Mouse (Mus musculus) heart, postnatal 25 days (tissue): ENCODE measurements around the gene Kcnq1. TPM values are rescaled to one million over a fixed set of nuclear protein-coding genes. Genes with fewer than 3 reads are reported as not detected.

Experiments
- DNase-seq: peaks from one replicate; pipeline ENCODE4 v3.0.0; 2022; ENCODE audit warnings: low spot score
- intact Hi-C: fragments of 180-260 bp; cut with DNase I; formaldehyde crosslinking; loops from one replicate; pipeline ENCODE4 v1.15.1; 2025
- total RNA-seq, 2 experiments: library from RNA; stranded (reverse); gene quantifications; 2 replicates each; pipeline ENCODE4 v1.2.3; 2021

The Kcnq1 gene
- total RNA-seq, 2 experiments from 2014 or later: 37.4 to 37.7 TPM

- intact Hi-C loops: no loop called here
- no peak for DNase-seq
These were observed 322.8 kb downstream of the Kcnq1 start for GRCm38 (mm10) chr7:143428814-143429499.

- intact Hi-C loops: no loop called here
- no peak for DNase-seq
These were observed 326.5 kb downstream of the Kcnq1 start for GRCm38 (mm10) chr7:143432631-143433030.

- peak; percentile 41 for DNase-seq
- intact Hi-C loops: no loop called here
These were observed 327.2 kb downstream of the Kcnq1 start for GRCm38 (mm10) chr7:143433331-143433730.

DNA sequence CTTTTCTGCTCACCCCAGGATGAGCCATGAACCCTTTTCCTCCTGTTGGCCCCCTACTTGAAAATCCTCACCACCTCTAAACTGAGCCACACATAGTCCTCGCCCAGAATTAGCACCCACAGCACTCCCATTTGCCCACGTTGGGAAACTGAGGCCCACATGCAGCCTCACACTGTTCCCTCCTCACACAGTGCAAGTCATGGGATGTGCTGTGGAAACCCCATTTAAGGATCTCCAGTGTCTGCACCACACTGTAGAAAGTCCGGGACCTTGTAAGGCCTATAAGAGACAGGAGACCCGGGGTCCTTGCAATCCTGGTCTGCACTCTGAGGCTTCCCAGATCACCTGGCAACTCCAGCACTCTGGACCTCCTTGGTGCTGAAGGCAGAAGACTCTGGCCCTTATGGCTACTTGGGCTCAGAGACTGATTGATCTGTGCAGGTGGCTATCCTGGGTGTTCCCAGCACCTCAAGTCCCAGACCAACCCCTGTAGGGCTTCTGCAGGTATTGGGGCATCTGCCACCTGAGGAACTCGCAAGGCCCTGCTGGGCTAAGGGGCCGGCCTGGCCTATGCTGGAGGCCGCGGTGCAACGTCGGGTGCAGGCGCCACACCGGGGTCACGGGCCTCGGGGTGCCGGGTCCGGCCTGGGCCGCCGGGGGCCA, 331.2 kb downstream of the Kcnq1 start:
- DNase-seq: no peak
- intact Hi-C loops: no loop called here

DNA sequence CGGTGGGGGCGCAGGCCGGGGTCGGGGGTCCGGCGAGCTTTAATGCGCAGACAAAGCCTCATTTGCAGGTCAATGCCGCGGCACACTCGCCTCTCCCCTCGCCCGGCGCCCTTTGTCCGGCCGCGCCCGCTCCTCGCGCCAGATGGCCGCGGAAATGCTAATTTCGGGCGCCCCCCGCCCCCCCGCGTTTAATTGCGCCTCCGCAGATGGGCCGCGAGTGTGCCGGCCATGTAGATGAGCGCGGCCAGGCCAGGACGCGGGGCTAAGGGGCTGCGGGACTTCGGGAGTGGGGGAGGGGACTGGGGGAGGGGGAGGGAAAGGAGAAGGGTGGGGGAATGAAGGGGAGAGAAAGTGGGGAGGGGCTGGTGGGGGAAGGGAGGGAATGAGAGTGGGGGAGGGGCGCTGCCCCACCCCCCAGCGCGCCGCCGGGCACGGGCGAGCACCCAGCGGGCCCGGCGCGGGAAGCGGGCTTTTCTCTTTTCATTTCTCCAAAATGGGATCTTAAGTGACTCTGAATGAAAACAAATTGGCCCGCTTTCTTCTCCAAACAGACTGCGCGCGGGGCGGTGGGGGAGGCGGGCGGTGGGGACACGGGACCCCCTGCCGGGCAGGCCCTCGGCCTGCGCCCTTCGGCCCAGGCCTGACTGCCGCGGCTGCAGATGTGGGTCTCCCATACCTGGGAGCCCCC, 331.9 kb downstream of the Kcnq1 start:
- no peak for DNase-seq
- intact Hi-C loops: no loop called here

DNA sequence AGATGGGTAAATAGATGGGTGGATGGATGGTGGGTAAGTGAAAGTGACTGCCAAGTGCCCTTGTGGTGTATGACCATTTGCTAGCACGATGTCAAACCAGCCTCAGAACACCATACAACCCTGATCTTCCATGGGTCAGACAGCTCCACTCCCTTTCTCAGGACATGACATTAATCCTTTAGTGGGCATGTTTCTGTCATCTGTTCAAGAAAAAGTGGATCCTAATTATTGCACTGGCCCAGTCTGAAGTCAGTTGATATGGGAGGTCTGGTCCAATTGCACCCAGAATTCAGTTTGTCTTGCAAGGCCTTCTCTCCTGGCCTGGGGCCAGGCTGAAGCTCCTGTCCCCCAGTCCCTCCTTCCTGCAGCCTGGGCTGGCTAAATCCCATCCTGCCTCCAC, 332.8 kb downstream of the Kcnq1 start:
- DNase-seq: no peak

DNA sequence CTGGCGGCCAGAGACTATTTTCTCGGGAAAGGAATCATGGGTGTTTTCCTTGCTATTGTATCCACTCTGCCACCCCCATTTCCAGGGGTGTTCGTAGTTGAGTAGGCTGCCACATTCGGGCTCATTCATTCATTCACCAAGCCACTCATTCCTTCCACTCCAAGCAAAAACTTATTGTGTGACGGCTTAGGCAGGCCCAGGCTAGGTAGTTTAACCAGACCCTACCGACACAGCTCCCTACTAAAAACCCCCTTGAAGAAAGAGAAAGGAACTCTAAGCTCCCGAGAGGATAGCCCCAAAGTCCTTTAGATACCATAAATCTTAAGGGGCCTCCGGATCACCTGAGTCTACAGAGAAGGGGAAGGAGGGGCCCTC, 338.4 kb downstream of the Kcnq1 start:
- DNase-seq: no peak
- intact Hi-C loops: no loop called here

More for the DNA sequence above, 332.8 kb downstream of the Kcnq1 start:
- intact Hi-C loops: no loop called here

- intact Hi-C loops: no loop called here
- DNase-seq: no peak
These were observed 338.9 kb downstream of the Kcnq1 start for GRCm38 (mm10) chr7:143444955-143445648.

DNA sequence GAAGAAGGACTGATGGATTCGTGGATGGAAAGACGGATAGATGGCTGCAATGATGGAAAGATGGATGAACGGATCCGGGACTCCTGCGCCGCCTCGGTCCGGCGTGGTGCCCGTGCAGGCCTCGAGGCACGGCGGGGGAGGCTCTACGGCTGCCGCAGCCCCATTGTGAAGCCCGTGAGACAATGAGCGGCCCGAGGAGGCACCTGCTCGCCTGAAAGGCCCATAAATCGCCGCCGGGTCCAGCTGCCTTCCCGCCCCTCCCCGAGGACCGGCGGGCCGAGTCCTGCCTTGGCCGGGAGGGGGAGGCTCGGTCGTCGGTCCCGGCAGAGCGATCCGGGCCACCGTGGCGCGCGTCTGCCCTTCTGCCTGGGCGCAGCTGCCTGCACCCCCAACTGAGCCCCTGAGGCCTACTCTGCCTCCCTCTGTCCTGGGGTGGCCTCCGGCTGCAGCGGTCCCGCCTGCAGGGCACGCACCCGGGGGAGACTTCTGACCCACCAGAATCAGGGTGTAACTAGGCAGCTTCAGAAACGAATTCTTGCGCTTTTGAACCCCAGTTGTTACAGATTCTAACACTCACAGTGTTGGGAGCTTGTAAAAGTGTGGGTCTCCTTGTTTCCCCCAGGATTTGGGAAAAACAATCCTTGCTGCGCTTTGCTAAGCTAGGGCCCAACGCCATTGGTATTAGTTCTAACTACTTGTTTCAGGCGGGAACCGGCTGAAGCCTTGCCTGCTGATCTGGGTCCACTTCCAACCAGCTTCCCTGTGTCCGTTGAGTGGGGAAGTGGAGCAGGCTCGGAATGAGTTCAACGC, 339.7 kb downstream of the Kcnq1 start:
- no peak for DNase-seq
- intact Hi-C loops: no loop called here

DNA sequence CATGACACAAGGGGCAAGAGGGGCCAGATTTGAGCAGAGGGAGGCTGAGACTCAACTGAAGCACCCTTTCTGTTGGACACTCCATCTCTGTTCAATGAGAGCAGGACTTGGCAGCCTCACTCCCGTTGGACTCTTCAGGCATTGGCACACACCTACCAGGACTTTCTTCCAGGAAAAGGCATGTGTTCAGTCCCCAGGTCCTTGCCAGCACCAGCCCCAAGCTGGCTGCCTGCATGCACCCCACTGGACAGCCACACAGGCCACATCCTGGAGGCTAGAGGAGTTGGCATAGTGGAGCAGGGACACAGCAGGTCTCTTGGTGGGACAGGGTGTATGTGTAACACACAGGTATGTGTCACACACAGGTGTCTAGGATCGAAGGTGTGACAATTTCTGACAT, 341.0 kb downstream of the Kcnq1 start:
- DNase-seq: no peak
- intact Hi-C loops: no loop called here

DNA sequence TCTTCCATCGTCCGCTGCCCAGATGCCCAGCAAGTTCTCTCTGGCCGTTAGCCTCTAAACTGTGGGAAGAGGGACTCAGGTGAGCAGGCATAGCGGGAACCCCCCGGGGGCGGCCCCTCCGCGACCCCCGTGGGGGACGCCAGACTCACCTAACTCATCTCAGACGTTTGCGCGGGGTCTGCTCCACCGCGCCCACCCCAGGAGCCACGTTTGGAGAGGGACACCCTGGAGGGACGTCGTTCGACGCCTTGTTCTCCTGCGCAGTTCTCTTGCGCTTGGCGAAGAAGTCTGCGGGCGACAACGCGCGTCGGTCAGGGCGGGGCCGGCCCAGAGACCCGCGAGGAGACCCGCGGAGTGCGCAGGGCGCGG, 352.8 kb downstream of the Kcnq1 start:
- no peak for DNase-seq
- intact Hi-C loops: loop anchor here (2.0 kb wide), 1 partner anchor 50 kb away; no protein-coding TSS in a partner anchor

- intact Hi-C loops: loop anchor here (2.0 to 5.0 kb wide), 3 partner anchors 51 to 162 kb away; no protein-coding TSS in a partner anchor
- DNase-seq: peak; percentile 53
These were observed 353.4 kb downstream of the Kcnq1 start for GRCm38 (mm10) chr7:143459332-143460211.

- intact Hi-C loops: loop anchor here (5.0 kb wide), 2 partner anchors 93 to 163 kb away; no protein-coding TSS in a partner anchor
- no peak for DNase-seq
These were observed 354.2 kb downstream of the Kcnq1 start for GRCm38 (mm10) chr7:143460217-143460834.

DNA sequence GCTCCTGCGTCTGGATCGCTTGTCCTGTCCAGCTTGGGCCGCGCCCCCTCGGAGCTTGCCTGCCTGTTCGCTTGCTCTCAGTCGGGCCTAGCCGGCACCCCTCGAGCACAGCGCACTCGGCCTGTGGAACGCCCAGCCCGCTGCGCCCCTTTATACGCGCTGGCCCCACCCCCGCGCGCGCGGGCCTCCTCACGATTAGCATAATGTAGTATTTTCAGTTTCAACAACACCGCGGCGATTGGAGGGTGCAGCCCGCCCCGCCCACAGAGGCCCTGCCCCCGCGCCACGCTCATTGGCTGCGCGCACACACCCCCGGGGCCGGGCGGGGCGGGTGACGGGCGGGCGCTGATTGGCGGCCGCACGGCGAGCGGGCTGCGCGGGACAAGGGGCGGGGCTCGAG, 354.7 kb downstream of the Kcnq1 start, which contains the start of gene Cdkn1c:
TSS of gene Cdkn1c (minus strand) at position 177 of the 400 bp plus-strand sequence.
- peak; percentile 90 for DNase-seq
- intact Hi-C loops: loop anchor here (5.0 kb wide), 2 partner anchors 94 to 164 kb away; no protein-coding TSS in a partner anchor

GRCm38 (mm10) chr7:143461294-143461870, 355.2 kb downstream of the Kcnq1 start:
- intact Hi-C loops: loop anchor here (5.0 kb wide), 2 partner anchors 94 to 164 kb away; no protein-coding TSS in a partner anchor
- DNase-seq: no peak

DNA sequence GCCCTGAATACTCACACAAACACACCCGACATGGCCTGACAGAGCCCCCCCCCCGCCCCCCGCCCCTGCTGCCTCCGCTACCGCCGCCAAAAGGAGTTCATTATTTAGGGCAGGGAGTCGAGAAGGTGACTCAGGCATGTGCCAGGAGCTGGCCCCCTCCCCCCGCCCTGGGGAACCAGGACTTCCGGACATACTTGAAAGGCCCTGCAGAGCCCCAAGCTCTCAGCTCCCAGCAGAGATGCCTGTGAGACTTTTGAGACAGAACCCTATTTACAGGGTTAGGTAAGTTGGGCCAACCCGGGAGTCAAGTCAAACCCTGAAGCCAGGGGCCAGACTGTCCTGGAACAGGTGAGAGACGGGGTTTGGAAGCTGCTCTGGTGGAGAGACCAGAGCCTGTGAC, 355.8 kb downstream of the Kcnq1 start:
- intact Hi-C loops: loop anchor here (5.0 kb wide), 2 partner anchors 95 to 165 kb away; no protein-coding TSS in a partner anchor
- DNase-seq: no peak

GRCm38 (mm10) chr7:143462516-143462915, 356.4 kb downstream of the Kcnq1 start:
- no peak for DNase-seq
- intact Hi-C loops: loop anchor here (5.0 kb wide), 2 partner anchors 95 to 165 kb away; no protein-coding TSS in a partner anchor
